8 mouse cellular contexts compared by ENCODE assay signal in the genomic region with DNA sequence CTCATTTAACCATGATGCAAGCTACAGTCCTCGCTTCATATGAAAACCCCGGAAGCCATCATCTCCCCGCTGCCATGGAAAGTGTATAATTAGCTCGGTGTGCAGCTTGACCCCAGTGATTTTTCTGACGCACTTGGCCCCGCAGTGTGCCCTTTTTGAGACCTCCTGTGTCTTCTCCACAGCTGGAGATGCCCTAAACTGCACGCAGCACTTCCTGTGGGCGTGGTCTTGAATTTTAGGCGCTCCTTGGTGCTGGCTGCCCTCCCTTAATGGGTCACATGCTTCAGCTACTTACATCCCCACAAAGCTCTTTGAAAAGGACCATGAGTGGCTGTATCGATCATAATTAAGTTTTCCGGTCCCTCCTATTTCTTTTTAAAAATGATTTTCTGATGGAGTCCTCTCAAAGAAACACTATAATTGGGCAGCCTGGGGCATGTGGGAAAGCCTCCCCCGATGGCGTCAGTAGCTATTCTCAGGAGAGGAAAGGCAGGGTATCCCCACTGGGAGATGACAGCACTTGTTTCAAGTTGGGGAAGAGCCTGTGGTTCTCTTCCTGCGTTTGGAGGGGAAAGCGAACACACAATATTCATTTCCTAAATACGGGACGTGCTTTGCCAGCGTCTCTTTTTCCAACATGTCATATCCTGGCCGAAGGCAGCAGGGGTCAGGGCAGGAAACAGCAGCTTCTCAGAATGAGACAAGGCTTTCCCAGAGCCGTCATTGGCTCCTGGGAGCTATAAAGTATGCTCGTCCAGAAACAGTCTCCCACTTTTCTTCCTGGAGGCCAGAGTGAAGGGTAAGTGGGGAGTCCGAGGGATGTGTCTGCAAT. TPM values are rescaled to one million over a fixed set of nuclear protein-coding genes. Genes with fewer than 3 reads are reported as not detected.
DNase-seq lines count a peak whose midpoint lies in the region; ATAC-seq and TF ChIP-seq lines count a peak whose summit lies in the region.

TSS of gene Apold1 (plus strand) at position 488 of the 832 bp plus-strand sequence.

- H3K4me2 ChIP-seq in midbrain, embryonic 11.5 days: no peak within 1 kb of the TSS
- H3K4me2 ChIP-seq in forebrain, postnatal 0 days (ENCODE audit: low read depth): peak within 1 kb of the TSS; percentile 35
- peak within 1 kb of the TSS; percentile 48 for H3K4me2 ChIP-seq in liver, embryonic 13.5 days
- H3K4me2 ChIP-seq in neural tube, embryonic 11.5 days (ENCODE audit: low read depth): peak within 1 kb of the TSS; percentile 30

- H3K4me3 ChIP-seq in midbrain, embryonic 10.5 days: peak within 1 kb of the TSS; percentile 27; the same call in 1 of the 2 replicates
- no peak within 1 kb of the TSS for H3K4me3 ChIP-seq in midbrain, embryonic 11.5 days (ENCODE audit: low read depth, low read length)
- peak within 1 kb of the TSS; percentile 16; the same call in 1 of the 2 replicates for H3K4me3 ChIP-seq in forebrain, postnatal 0 days (ENCODE audit: low read depth, low read length)
- H3K4me3 ChIP-seq in liver, embryonic 13.5 days (replicated peaks): peak within 1 kb of the TSS; percentile 14
- no peak within 1 kb of the TSS for H3K4me3 ChIP-seq in neural tube, embryonic 11.5 days (ENCODE audit: low read depth, low read length)

- H3K9me3 ChIP-seq in midbrain, embryonic 10.5 days (replicated peaks): no peaks in the 10 kb centered on the region
- H3K9me3 ChIP-seq in midbrain, embryonic 11.5 days (ENCODE audit: control insufficient read depth, low read length): no peaks in the 10 kb centered on the region
- no peaks in the 10 kb centered on the region for H3K9me3 ChIP-seq in forebrain, postnatal 0 days (ENCODE audit: low read length)
- H3K9me3 ChIP-seq in liver, embryonic 13.5 days (replicated peaks): no peaks in the 10 kb centered on the region
- H3K9me3 ChIP-seq in neural tube, embryonic 11.5 days (ENCODE audit: control insufficient read depth, low read length): no peaks in the 10 kb centered on the region

- WGBS in midbrain, embryonic 10.5 days: 48% methylated on average over 22 of the region's 22 CpGs
- 48% methylated on average over 22 of the region's 22 CpGs for WGBS in midbrain, embryonic 11.5 days
- 50% methylated on average over 22 of the region's 22 CpGs for WGBS in forebrain, postnatal 0 days
- 40% methylated on average over 22 of the region's 22 CpGs for WGBS in liver, embryonic 13.5 days (ENCODE audit: insufficient replicate concordance)
- WGBS in neural tube, embryonic 11.5 days: 40% methylated on average over 22 of the region's 22 CpGs

- H3K36me3 ChIP-seq in midbrain, embryonic 10.5 days: no peaks in the 10 kb centered on the region
- no peaks in the 10 kb centered on the region for H3K36me3 ChIP-seq in midbrain, embryonic 11.5 days (ENCODE audit: control insufficient read depth, insufficient read depth, low read length)
- no peaks in the 10 kb centered on the region for H3K36me3 ChIP-seq in forebrain, postnatal 0 days (ENCODE audit: insufficient read depth)
- H3K36me3 ChIP-seq in liver, embryonic 13.5 days: no peaks in the 10 kb centered on the region
- H3K36me3 ChIP-seq in neural tube, embryonic 11.5 days (ENCODE audit: control insufficient read depth, insufficient read depth, low read length): no peaks in the 10 kb centered on the region

- H3K27me3 ChIP-seq in midbrain, embryonic 10.5 days (ENCODE audit: low read depth, poor library complexity, severe bottlenecking): peaks cover 39% of the 10 kb centered on the region
- H3K27me3 ChIP-seq in midbrain, embryonic 11.5 days (ENCODE audit: control insufficient read depth, insufficient read depth, low read length): no peaks in the 10 kb centered on the region; the same call in 1 of the 2 replicates
- no peaks in the 10 kb centered on the region for H3K27me3 ChIP-seq in forebrain, postnatal 0 days (ENCODE audit: insufficient read depth, low read length)
- H3K27me3 ChIP-seq in liver, embryonic 13.5 days: peaks cover 4% of the 10 kb centered on the region; the same call in 1 of the 2 replicates
- no peaks in the 10 kb centered on the region for H3K27me3 ChIP-seq in neural tube, embryonic 11.5 days (ENCODE audit: control insufficient read depth, insufficient read depth, low read length)

- TF ChIP-seq CTCF in forebrain, postnatal 0 days (IDR thresholded peaks at IDR 0.05; ENCODE audit: low read depth): no peak

- DNase-seq in midbrain, embryonic 10.5 days (ENCODE audit: low spot score): peak; percentile 24
- DNase-seq in midbrain, embryonic 11.5 days (ENCODE audit: low spot score, missing footprints): no peak
- DNase-seq in forebrain, postnatal 0 days: no peak
- DNase-seq in induced T-regulatory cell, adult 2 months (ENCODE audit: low read depth): peak; percentile 76
- peak; percentile 50 for DNase-seq in liver, embryonic 13.5 days
- DNase-seq in neural tube, embryonic 11.5 days (ENCODE audit: low spot score): peak; percentile 35
- no peak for DNase-seq in urinary bladder, postnatal 14 days (ENCODE audit: low spot score)
- DNase-seq in cerebellum, postnatal 25 days: no peak

- H3K4me1 ChIP-seq in midbrain, embryonic 10.5 days: peaks cover 31% of the 10 kb centered on the region
- peaks cover 5% of the 10 kb centered on the region for H3K4me1 ChIP-seq in midbrain, embryonic 11.5 days (ENCODE audit: control insufficient read depth, insufficient read depth, low read length)
- no peaks in the 10 kb centered on the region; the same call in 1 of the 2 replicates for H3K4me1 ChIP-seq in forebrain, postnatal 0 days (ENCODE audit: insufficient read depth)
- H3K4me1 ChIP-seq in liver, embryonic 13.5 days (replicated peaks): peaks cover 60% of the 10 kb centered on the region
- H3K4me1 ChIP-seq in neural tube, embryonic 11.5 days (ENCODE audit: control insufficient read depth, insufficient read depth, low read length): peaks cover 13% of the 10 kb centered on the region

- no peak within 1 kb of the TSS for H3K9ac ChIP-seq in midbrain, embryonic 11.5 days (ENCODE audit: low read length)
- no peak within 1 kb of the TSS for H3K9ac ChIP-seq in forebrain, postnatal 0 days
- 0 out of 2 replicates have a peak within 1 kb of the TSS, but pooled peaks have one; percentile 15 for H3K9ac ChIP-seq in liver, embryonic 13.5 days
- H3K9ac ChIP-seq in neural tube, embryonic 11.5 days (ENCODE audit: low read length): no peak within 1 kb of the TSS

- ATAC-seq in midbrain, embryonic 11.5 days (ENCODE audit: low FRiP score): no peak
- peak; percentile 18; the same call in 1 of the 2 replicates for ATAC-seq in forebrain, postnatal 0 days
- no peak for ATAC-seq in liver, embryonic 13.5 days (ENCODE audit: low read depth)
- no peak for ATAC-seq in neural tube, embryonic 11.5 days (ENCODE audit: insufficient read depth, low FRiP score, low TSS enrichment)

- H3K27ac ChIP-seq in midbrain, embryonic 10.5 days (replicated peaks): no peak within 1 kb of the TSS
- H3K27ac ChIP-seq in midbrain, embryonic 11.5 days (ENCODE audit: low read depth, low read length): no peak within 1 kb of the TSS
- H3K27ac ChIP-seq in forebrain, postnatal 0 days (ENCODE audit: low read depth, low read length): no peak within 1 kb of the TSS
- peak within 1 kb of the TSS; percentile 40 for H3K27ac ChIP-seq in liver, embryonic 13.5 days
- H3K27ac ChIP-seq in neural tube, embryonic 11.5 days (ENCODE audit: low read depth, low read length): no peak within 1 kb of the TSS

RNA-seq across cellular contexts. Expression of gene Apold1, which starts in this region (rescaled TPM):
- 2.5 and 2.8 TPM in 2 replicates for polyA plus RNA-seq in midbrain, embryonic 10.5 days (2016; fragmentation: Nextera tagmentation; extraction: Ambion mirVana)
- polyA plus RNA-seq in midbrain, embryonic 11.5 days (2014; fragmentation: Nextera tagmentation; extraction: Ambion mirVana): 2.8 and 3.2 TPM in 2 replicates
- total RNA-seq in forebrain, postnatal 0 days (2014; rRNA removed): 8.7 TPM in 2 replicates
- 5.9 and 6.2 TPM in 2 replicates for polyA plus RNA-seq in forebrain, postnatal 0 days (2015; fragmentation: Nextera tagmentation; extraction: Ambion mirVana)
- polyA plus RNA-seq in liver, embryonic 13.5 days (2015; fragmentation: Nextera tagmentation; extraction: Ambion mirVana): 2.1 and 2.2 TPM in 2 replicates
- polyA plus RNA-seq in neural tube, embryonic 11.5 days (2014; fragmentation: Nextera tagmentation; extraction: Ambion mirVana): 2.8 and 3.2 TPM in 2 replicates

Comparison
In these comparisons a context has a peak if more than half of its experiments do, and no peak if none do; other contexts are left out.
1. DNase-seq: peak in midbrain, embryonic 10.5 days (single experiment), induced T-regulatory cell, adult 2 months (single experiment), liver, embryonic 13.5 days (single experiment) and neural tube, embryonic 11.5 days (single experiment); none in midbrain, embryonic 11.5 days (single experiment), forebrain, postnatal 0 days (single experiment), urinary bladder, postnatal 14 days (single experiment) and cerebellum, postnatal 25 days (0 of 2).
2. H3K4me3 ChIP-seq: peak in midbrain, embryonic 10.5 days (single experiment), forebrain, postnatal 0 days (single experiment) and liver, embryonic 13.5 days (single experiment); none in midbrain, embryonic 11.5 days (single experiment) and neural tube, embryonic 11.5 days (single experiment).